Mouse (Mus musculus) MEL (cell line): ENCODE data around the gene Secisbp2. TPM values are rescaled to one million over a fixed set of nuclear protein-coding genes. Genes with fewer than 3 reads are reported as not detected.

ENCODE experiments used
- DNase-seq: peaks from one replicate; pipeline ENCODE4 v3.0.0; 2011; ENCODE audit warnings: low read depth, low spot score
- H3K27ac ChIP-seq: 2 replicates; pipeline ENCODE4 v1.5.1; 2012; ENCODE audit warnings: low read depth, mild to moderate bottlenecking, control low read depth, low read length, moderate library complexity; ENCODE audit not compliant: control insufficient read depth
- H3K27me3 ChIP-seq, 2 experiments: fragments of 150-350 bp in 1 of 2; sonication (generic) in 1 of 2; 2 replicates each; pipeline ENCODE4 v1.6.1; 2012; ENCODE audit warnings: low read length in 2 of 2, mild to moderate bottlenecking in 2 of 2, improper control_type of control experiment in 1 of 2, moderate library complexity in 1 of 2; ENCODE audit not compliant: insufficient read depth in 2 of 2, control insufficient read depth in 1 of 2
- H3K36me3 ChIP-seq, 2 experiments: 2 replicates each; pipeline ENCODE4 v1.6.1; 2012 to 2014; ENCODE audit warnings: low read length in 2 of 2, improper control_type of control experiment in 1 of 2, inconsistent platforms in 1 of 2, mild to moderate bottlenecking in 1 of 2; ENCODE audit not compliant: insufficient read depth in 2 of 2, control insufficient read depth in 1 of 2
- H3K4me1 ChIP-seq, 2 experiments: fragments of 150-350 bp in 1 of 2; sonication (generic) in 1 of 2; 2 replicates each; pipeline ENCODE4 v1.6.1; 2012; ENCODE audit warnings: low read length in 2 of 2, improper control_type of control experiment in 1 of 2, mild to moderate bottlenecking in 1 of 2; ENCODE audit not compliant: insufficient read depth in 2 of 2, control insufficient read depth in 1 of 2
- H3K4me3 ChIP-seq, 2 experiments: fragments of 150-350 bp in 1 of 2; sonication (generic) in 1 of 2; 2 replicates each; pipeline ENCODE4 v1.5.1; 2012; ENCODE audit warnings: low read depth in 2 of 2, low read length in 2 of 2, mild to moderate bottlenecking in 2 of 2, moderate library complexity in 2 of 2, control low read depth in 1 of 2, improper control_type of control experiment in 1 of 2; ENCODE audit not compliant: control insufficient read depth in 1 of 2, insufficient read depth in 1 of 2
- H3K79me2 ChIP-seq: 2 replicates; pipeline ENCODE4 v1.6.1; 2012; ENCODE audit warnings: mild to moderate bottlenecking, low read length, moderate library complexity; ENCODE audit not compliant: control insufficient read depth, poor library complexity, insufficient read depth
- H3K9ac ChIP-seq: 2 replicates; pipeline ENCODE4 v1.6.1; 2012; ENCODE audit warnings: low read depth, mild to moderate bottlenecking, control low read depth, low read length, moderate library complexity; ENCODE audit not compliant: control insufficient read depth, poor library complexity, severe bottlenecking
- H3K9me3 ChIP-seq: fragments of 150-350 bp; sonication (generic); replicated peaks from 2 replicates; pipeline ENCODE4 v1.6.1; 2012; ENCODE audit warnings: mild to moderate bottlenecking, low read length, improper control_type of control experiment, moderate library complexity; ENCODE audit not compliant: insufficient read depth
- BHLHE40 ChIP-seq: IDR thresholded peaks from 2 replicates; pipeline ENCODE4 v1.6.1; 2012; ENCODE audit warnings: low read depth, mild to moderate bottlenecking, inconsistent platforms, low read length, improper control_type of control experiment, borderline replicate concordance
- CTCF ChIP-seq, 3 experiments: IDR thresholded peaks in 2 of 3; conservative IDR thresholded peaks in 1 of 3; 2 replicates each; pipeline ENCODE4 v1.5.1; 2011 to 2012; ENCODE audit warnings: low read length in 3 of 3, low read depth in 2 of 3, mild to moderate bottlenecking in 2 of 3, improper control_type of control experiment in 1 of 3, inconsistent platforms in 1 of 3, mixed read lengths in 1 of 3, moderate library complexity in 1 of 3; ENCODE audit not compliant: control insufficient read depth in 1 of 3, insufficient read depth in 1 of 3, poor library complexity in 1 of 3, severe bottlenecking in 1 of 3
- ETS1 ChIP-seq: IDR thresholded peaks from 2 replicates; pipeline ENCODE4 v1.6.1; 2012; ENCODE audit warnings: low read depth, mild to moderate bottlenecking, inconsistent platforms, low read length, improper control_type of control experiment, moderate library complexity
- GABPA ChIP-seq: IDR thresholded peaks from 2 replicates; pipeline ENCODE4 v1.6.1; 2012; ENCODE audit warnings: low read depth, mild to moderate bottlenecking, inconsistent platforms, low read length, improper control_type of control experiment, moderate library complexity
- GATA1 ChIP-seq: IDR thresholded peaks from 2 replicates; pipeline ENCODE4 v1.6.1; 2011; ENCODE audit warnings: low read depth, low read length, improper control_type of control experiment
- HCFC1 ChIP-seq: IDR thresholded peaks from 2 replicates; pipeline ENCODE4 v1.6.1; 2012; ENCODE audit warnings: low read depth, mild to moderate bottlenecking, inconsistent platforms, low read length, improper control_type of control experiment, moderate library complexity
- KAT2A ChIP-seq: conservative IDR thresholded peaks from 2 replicates; pipeline ENCODE4 v1.6.1; 2012; ENCODE audit warnings: low read depth, low read length, improper control_type of control experiment, inconsistent platforms
- MYC ChIP-seq: IDR thresholded peaks from 2 replicates; pipeline ENCODE4 v1.6.1; 2011; ENCODE audit warnings: low read depth, mild to moderate bottlenecking, low read length, improper control_type of control experiment, moderate library complexity
- POLR2AphosphoS2 ChIP-seq: IDR thresholded peaks from 2 replicates; pipeline ENCODE4 v1.6.1; 2011; ENCODE audit warnings: low read length, improper control_type of control experiment
- RAD21 ChIP-seq: IDR thresholded peaks from 2 replicates; pipeline ENCODE4 v1.6.1; 2011; ENCODE audit warnings: mild to moderate bottlenecking, low read depth, low read length, improper control_type of control experiment
- SIN3A ChIP-seq: IDR thresholded peaks from 2 replicates; pipeline ENCODE4 v1.6.1; 2012; ENCODE audit warnings: low read length, improper control_type of control experiment, inconsistent platforms
- SMC3 ChIP-seq: IDR thresholded peaks from 2 replicates; pipeline ENCODE4 v1.6.1; 2011; ENCODE audit warnings: low read depth, low read length, improper control_type of control experiment
- UBTF ChIP-seq: IDR thresholded peaks from 2 replicates; pipeline ENCODE4 v1.6.1; 2012; ENCODE audit warnings: low read depth, mild to moderate bottlenecking, inconsistent platforms, low read length, improper control_type of control experiment, moderate library complexity, borderline replicate concordance; ENCODE audit not compliant: insufficient read depth
- USF2 ChIP-seq, 2 experiments: IDR thresholded peaks; 2 replicates each; pipeline ENCODE4 v1.6.1; 2011 to 2012; ENCODE audit warnings: improper control_type of control experiment in 2 of 2, low read length in 2 of 2, borderline replicate concordance in 1 of 2, inconsistent platforms in 1 of 2, low read depth in 1 of 2, mild to moderate bottlenecking in 1 of 2; ENCODE audit not compliant: insufficient read depth in 1 of 2
- ZC3H11A ChIP-seq: IDR thresholded peaks from 2 replicates; pipeline ENCODE4 v1.6.1; 2012; ENCODE audit warnings: low read depth, mild to moderate bottlenecking, inconsistent platforms, low read length, improper control_type of control experiment
- polyA plus RNA-seq, 2 experiments: library from polyadenylated mRNA; stranded (reverse) in 1 of 2; unstranded in 1 of 2; fragments of >175 nt in 1 of 2; fragments of >200 nt in 1 of 2; gene quantifications; 2 replicates each; pipeline versions ENCODE4 v1.2.1 to v1.2.4; 2012; ENCODE audit warnings: low replicate concordance in 2 of 2, low read depth in 1 of 2; ENCODE audit not compliant: insufficient read length in 2 of 2, insufficient read depth in 1 of 2, missing spikeins in 1 of 2
- total RNA-seq: library from RNA; depleted of rRNA; stranded (reverse); fragments of 300-350 nt; gene quantifications from 2 replicates; pipeline ENCODE4 v1.2.3, GENCODE M21; 2012

Gene Secisbp2
- total and polyA plus RNA-seq, 3 experiments: 26.0 to 76.4 (median 28.5) TPM

- no peak for TF ChIP-seq KAT2A
- no peak for TF ChIP-seq POLR2AphosphoS2
- no peak for TF ChIP-seq BHLHE40
- no peak for TF ChIP-seq GATA1
- TF ChIP-seq RAD21: no peak
- no peak for TF ChIP-seq UBTF
- TF ChIP-seq USF2 (IDR thresholded peaks at IDR 0.05; ENCODE audit: borderline replicate concordance in 1 of 2, insufficient read depth in 1 of 2, low read depth in 1 of 2, low read length in 2 of 2): no peak
- no peak for TF ChIP-seq CTCF (IDR thresholded peaks at IDR 0.05 in 2 of 3, conservative IDR thresholded peaks at IDR 0.05 in 1 of 3; ENCODE audit: control insufficient read depth in 1 of 3, insufficient read depth in 1 of 3, low read depth in 2 of 3, low read length in 3 of 3, poor library complexity in 1 of 3, severe bottlenecking in 1 of 3)
- no peak for TF ChIP-seq HCFC1
- TF ChIP-seq SIN3A: no peak
- no peak for TF ChIP-seq SMC3
- no peak for TF ChIP-seq MYC
- Histone ChIP-seq H3K9me3 (no peaks in the 10 kb centered on the region), H3K4me1 (no peaks in the 10 kb centered on the region), H3K4me3 (no peak overlapping the region), H3K27ac (no peak overlapping the region), H3K36me3 (no peaks in the 10 kb centered on the region), H3K9ac (no peak overlapping the region), H3K79me2 (no peaks in the 10 kb centered on the region), H3K27me3 (no peaks in the 10 kb centered on the region)
- no peak for DNase-seq
Observed at GRCm38 (mm10) chr13:51616417-51617044, 35.0 kb upstream of the Secisbp2 start.

GRCm38 (mm10) chr13:51617306-51617705 lies 34.2 kb upstream of the Secisbp2 start:
- DNase-seq: no peak
- Histone ChIP-seq H3K9ac (no peak overlapping the region), H3K4me3 (no peak overlapping the region), H3K36me3 (no peaks in the 10 kb centered on the region), H3K79me2 (no peaks in the 10 kb centered on the region), H3K9me3 (no peaks in the 10 kb centered on the region), H3K27ac (no peak overlapping the region), H3K27me3 (no peaks in the 10 kb centered on the region), H3K4me1 (no peaks in the 10 kb centered on the region)
- no peak for TF ChIP-seq HCFC1

GRCm38 (mm10) chr13:51617861-51618260 lies 33.6 kb upstream of the Secisbp2 start:
- peak; percentile 65 for TF ChIP-seq ZC3H11A
- TF ChIP-seq RAD21: peak; percentile 81
- no peak for TF ChIP-seq GABPA
- peak; percentile 89 for TF ChIP-seq SMC3
- no peak for TF ChIP-seq ETS1
- TF ChIP-seq CTCF (IDR thresholded peaks at IDR 0.05 in 2 of 3, conservative IDR thresholded peaks at IDR 0.05 in 1 of 3; ENCODE audit: control insufficient read depth in 1 of 3, insufficient read depth in 1 of 3, low read depth in 2 of 3, low read length in 3 of 3, poor library complexity in 1 of 3, severe bottlenecking in 1 of 3): peak; percentile 71 to 82 (median 78)
- Histone ChIP-seq H3K36me3 (no peaks in the 10 kb centered on the region), H3K27me3 (no peaks in the 10 kb centered on the region), H3K9ac (no peak overlapping the region), H3K27ac (no peak overlapping the region), H3K9me3 (no peaks in the 10 kb centered on the region), H3K4me3 (no peak overlapping the region), H3K79me2 (no peaks in the 10 kb centered on the region), H3K4me1 (no peaks in the 10 kb centered on the region)
- peak; percentile 56 for DNase-seq
